Mouse (Mus musculus) liver, adult 10 weeks (tissue): ENCODE data around the gene Prkar2a. TPM values are rescaled to one million over a fixed set of nuclear protein-coding genes. Genes with fewer than 3 reads are reported as not detected.

Experiments
- polyA plus RNA-seq: library from polyadenylated mRNA; stranded (reverse); fragments of 350-450 nt; fragmentation: Illumina TruSeq; extraction: RNeasy Lipid Tissue Mini Kit (QIAGEN cat#74804); gene quantifications from one replicate; pipeline ENCODE4 v1.2.3, GENCODE M21; 2014; ENCODE audit warnings: low read depth, low replicate concordance

Prkar2a gene
- 73.3 TPM for polyA plus RNA-seq

DNA sequence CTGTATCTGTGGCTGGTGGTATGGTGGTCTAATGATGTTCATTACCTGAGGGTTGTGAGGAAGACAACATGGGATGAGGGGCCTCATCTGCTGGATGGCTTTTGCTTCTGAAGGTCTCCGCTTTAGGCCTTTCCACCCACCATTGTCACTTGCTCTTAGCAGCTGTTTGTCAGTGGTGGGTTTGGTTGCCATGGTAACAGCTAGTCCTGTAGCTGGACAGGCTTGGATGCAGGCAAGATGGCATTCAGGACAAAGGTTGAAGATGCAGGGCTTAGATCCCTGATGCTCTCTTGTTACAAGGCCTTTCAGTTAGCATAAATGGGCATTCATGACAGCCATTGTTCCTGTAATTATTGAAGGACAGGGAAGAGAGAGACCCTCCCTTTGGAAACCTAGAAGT is at the start of gene Prkar2a:
Gene Prkar2a, plus strand, starts transcription at position 209 of the 400 bp plus-strand sequence.

DNA sequence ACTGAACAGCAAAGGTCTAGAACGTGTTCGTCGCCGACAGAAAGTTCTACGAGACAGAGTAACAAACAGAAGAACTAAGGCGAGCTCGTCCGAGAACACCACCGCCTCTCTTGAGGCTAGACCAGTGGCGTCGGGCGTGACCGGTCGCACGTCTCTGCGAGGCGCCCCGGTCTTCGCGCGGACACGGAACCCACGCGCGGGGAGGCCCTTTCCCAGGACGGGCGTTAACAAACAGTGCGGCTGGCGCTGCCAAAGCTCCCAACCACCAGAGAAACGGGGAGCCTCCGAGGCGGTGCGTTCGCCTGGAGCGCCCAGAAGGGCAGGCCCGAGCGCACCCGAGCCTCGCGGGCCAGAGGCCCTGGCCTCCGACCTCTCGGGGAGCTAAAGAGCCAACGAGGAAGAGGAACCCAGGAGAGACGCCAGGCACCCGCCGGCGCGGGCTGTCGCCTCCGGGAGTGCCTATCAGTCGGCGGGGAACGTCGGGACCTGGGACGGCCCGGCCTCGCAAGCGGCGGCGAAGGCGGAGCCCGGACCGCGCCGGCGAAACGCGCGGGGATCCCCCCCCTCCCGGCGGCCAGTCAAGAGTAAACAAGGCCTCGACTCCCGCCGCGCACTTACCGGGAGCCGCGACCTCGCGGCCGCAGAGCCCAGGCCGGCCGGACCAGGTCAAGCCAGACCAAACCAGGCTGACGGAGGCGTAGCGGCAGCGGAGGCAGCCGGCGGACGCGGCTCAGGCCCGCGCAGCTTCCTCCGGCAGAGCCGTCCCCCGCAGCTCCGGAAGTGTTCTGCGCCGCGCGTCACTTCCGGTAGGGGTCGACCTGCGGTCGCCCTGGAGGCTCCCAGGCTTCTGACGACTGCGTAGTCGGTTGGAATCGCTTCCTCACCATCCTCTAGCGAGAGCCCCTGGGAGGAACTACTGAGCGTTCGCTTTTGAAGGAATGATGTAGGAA is 40.2 kb upstream of the Prkar2a start, which contains the start of gene Arih2:
Gene Arih2, minus strand, starts transcription at position 776 of the 950 bp plus-strand sequence.

DNA sequence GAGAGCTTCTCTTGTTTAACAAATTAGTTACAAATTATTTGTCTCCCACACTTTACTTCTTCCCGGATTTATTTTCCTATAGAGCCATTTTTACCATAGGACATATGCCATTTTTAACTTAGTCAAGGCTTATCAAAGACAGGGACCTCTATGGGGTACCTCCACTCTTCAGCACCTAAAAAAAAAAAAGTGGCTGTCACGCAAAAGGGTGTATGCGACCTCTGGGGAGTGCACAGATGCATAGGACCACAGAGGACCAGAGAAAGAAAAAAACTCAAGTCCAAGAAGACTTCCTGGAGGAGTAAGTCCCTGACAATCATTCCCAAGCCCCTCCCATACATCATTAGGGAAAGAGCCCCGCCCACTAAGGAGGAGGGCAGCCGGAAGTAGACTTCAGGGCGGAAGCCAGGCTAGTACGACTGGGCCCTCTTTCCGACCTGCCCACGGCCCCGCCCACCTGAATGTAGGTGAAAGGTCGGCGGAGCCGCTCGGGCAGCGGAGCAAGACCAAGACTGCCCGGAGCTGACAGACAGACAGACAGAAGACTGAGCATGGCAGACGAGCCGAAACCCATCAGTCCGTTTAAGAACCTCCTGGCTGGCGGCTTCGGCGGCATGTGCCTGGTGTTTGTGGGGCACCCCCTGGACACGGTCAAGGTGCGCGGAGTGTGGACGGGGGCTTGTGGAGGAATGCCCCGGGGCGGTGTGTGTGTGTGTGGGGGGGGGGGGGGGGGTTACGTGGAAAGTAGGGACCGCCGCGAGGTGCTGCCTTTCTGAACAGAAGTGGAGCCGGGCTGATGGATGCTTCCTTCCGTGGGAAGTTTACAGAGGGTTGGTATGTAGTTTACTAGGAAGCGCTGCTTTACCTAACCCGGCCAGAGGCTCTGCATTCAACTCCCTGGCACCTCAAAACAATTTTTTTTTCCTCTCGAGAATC is 27.2 kb upstream of the Prkar2a start, which contains the start of gene Slc25a20:
Gene Slc25a20, plus strand, starts transcription at position 412 of the 936 bp plus-strand sequence.

DNA sequence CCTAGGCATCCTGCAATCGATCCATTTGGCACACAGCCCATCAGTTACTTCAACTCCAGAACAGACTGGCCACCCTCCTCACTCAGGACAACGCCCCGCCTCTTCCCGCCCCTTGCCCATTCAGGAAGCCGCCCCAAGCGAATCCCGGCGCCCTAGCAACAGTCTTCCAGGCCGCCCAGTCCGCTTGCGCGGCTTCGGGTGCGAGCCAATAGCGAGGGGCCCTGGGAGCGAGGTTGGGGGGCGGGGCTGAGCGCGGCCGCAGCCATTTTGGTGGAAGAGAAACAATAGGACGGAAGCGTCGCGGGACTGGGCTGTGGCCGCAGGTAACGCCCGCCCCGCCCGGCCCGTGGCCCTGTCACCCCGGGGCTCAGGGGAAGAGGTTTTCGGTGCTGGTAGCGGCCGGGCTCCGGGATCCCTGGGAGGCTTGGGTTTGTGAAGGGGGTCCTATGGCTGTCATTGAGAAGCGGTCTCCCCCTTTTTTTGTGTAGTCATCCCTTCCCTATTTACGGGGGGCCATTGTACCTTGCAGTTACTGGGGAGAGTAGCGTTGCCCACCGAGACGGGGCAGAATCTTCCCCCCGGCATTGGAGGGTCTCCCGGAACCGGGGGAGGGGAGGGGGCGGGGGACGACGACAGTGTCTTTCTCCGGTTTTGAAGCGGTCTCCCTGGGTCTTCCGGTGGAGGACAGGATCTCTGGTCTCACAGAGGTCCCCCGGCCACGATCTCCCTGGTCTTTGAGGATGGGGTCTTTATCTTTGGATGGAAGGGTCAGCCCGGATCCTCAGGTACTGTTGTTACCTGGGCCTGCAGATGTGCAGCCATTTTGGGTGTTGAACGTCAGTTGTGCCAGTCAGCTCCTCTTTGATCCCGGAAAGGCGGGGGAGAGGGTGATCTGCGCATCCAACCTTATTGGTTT is 94.7 kb downstream of the Prkar2a start, which contains the start of gene Ip6k2:
Gene Ip6k2, plus strand, starts transcription at position 249 of the 916 bp plus-strand sequence.

Other genes with a start within 250 kb of the Prkar2a start
- 1.9 TPM for gene Ccdc71, start 228.8 kb upstream of the Prkar2a start, polyA plus RNA-seq
- gene Klhdc8b, start 227.7 kb upstream of the Prkar2a start, polyA plus RNA-seq: 1.4 TPM
- gene Lamb2, start 209.6 kb upstream of the Prkar2a start, polyA plus RNA-seq: 0.79 TPM
- gene Usp19, start 198.7 kb upstream of the Prkar2a start, polyA plus RNA-seq: 7.2 TPM
- 49.3 TPM for gene Qars, start 181.6 kb upstream of the Prkar2a start, polyA plus RNA-seq
- gene Qrich1, start 172.5 kb upstream of the Prkar2a start, polyA plus RNA-seq: 28.6 TPM
- 20.3 TPM for gene Impdh2, start 129.0 kb upstream of the Prkar2a start, polyA plus RNA-seq
- gene Ndufaf3, start 121.9 kb upstream of the Prkar2a start, polyA plus RNA-seq: 3.4 TPM
- 5.1 TPM for gene Dalrd3, start 119.4 kb upstream of the Prkar2a start, polyA plus RNA-seq
- 0.93 TPM for gene Wdr6, start 110.6 kb upstream of the Prkar2a start, polyA plus RNA-seq
- gene P4htm, start 91.6 kb upstream of the Prkar2a start, polyA plus RNA-seq: not detected
- 23.0 TPM for gene Arih2, start 39.9 kb upstream of the Prkar2a start, polyA plus RNA-seq
- 136 TPM for gene Slc25a20, start 27.2 kb upstream of the Prkar2a start, polyA plus RNA-seq
- gene Ip6k2, start 94.5 kb downstream of the Prkar2a start, polyA plus RNA-seq: 123 TPM
- not detected for gene Nckipsd, start 119.1 kb downstream of the Prkar2a start, polyA plus RNA-seq
- gene Celsr3, start 137.0 kb downstream of the Prkar2a start, polyA plus RNA-seq: not detected
- 0.26 TPM for gene Slc26a6, start 164.0 kb downstream of the Prkar2a start, polyA plus RNA-seq
- not detected for gene Tmem89, start 225.3 kb downstream of the Prkar2a start, polyA plus RNA-seq
- gene Uqcrc1, start 247.3 kb downstream of the Prkar2a start, polyA plus RNA-seq: 86.8 TPM